Mouse (Mus musculus) spleen, postnatal 4 days (tissue): ENCODE measurements around the gene Lrrc41.

Experiments
- DNase-seq, 2 experiments: peaks; one replicate each; pipeline ENCODE4 v3.0.0; 2022; ENCODE audit warnings: low spot score in 2 of 2

The Lrrc41 gene

DNA sequence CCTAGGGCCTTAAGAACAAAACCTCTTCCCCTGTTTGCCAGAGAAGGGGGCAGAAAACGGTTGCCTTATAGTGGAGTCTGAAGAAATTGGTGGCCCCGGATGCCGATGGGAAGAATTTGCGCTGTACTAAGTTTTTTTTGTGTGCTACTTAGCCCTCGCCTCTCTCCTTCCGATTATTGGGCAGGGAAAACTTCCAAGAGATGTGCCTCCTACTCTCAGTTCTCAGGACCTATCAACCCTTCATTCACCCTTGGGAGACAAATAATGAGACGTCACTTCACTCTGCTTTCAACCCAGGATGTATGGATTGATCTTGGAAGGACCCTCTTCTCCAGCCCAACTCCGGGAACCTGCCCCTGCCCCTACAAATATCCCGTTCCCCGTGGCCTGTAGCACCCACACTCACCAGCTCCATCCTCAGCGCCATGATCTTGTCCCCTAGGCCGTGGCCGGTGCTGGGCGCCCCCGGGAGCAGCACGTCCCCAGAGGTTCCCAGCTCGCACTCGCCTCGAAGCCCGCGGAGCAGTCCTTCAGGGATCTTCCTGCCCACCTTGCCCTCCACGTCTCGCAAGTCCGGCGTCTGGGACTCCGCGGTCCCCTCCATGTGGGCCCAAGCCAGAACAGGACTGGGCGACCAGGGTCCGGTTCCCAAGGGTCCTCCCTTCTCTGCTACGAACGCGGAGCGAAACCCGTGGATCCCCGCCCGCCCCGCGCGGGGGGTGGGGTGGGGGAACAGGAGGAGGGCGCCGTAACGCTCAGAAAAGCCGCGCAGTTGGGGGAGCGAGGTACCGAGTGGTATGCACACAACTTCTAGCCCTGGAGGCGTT lies 69.0 kb downstream of the Lrrc41 start:
- peak; percentile 37 to 71 for DNase-seq
